Mouse (Mus musculus) CD8-positive naive resting alpha-beta T cell, adult 2 months (primary cell): ENCODE results near the gene Tas2r106.

Experiments used
- DNase-seq, 2 experiments: peaks; one replicate each; pipeline ENCODE4 v3.0.0; 2022; ENCODE audit warnings: low read depth in 2 of 2, low spot score in 2 of 2

The Tas2r106 gene

GRCm38 (mm10) chr6:131678786-131679185 lies at the start of gene Tas2r106:
Gene Tas2r106 (minus strand): TSS chr6:131678886.
- DNase-seq, result no peak

- DNase-seq, result no peak
Measured at GRCm38 (mm10) chr6:131712803-131713202, 34.1 kb upstream of the Tas2r106 start.

- DNase-seq, result no peak
Measured at GRCm38 (mm10) chr6:131689963-131690362, 11.3 kb upstream of the Tas2r106 start, which contains the start of gene Tas2r114. Gene Tas2r114 (minus strand): TSS chr6:131690063.

- DNase-seq, result no peak
Measured at GRCm38 (mm10) chr6:131687395-131687794, 8.7 kb upstream of the Tas2r106 start, which contains the start of gene Tas2r105. Gene Tas2r105 (minus strand): TSS chr6:131687495.

GRCm38 (mm10) chr6:131685644-131686043 lies 7.0 kb upstream of the Tas2r106 start, which contains the start of gene Tas2r104:
Gene Tas2r104 (minus strand): TSS chr6:131685744.
- no peak for DNase-seq

GRCm38 (mm10) chr6:131660049-131660448 lies 18.6 kb downstream of the Tas2r106 start, which contains the start of gene Tas2r107:
Gene Tas2r107 (minus strand): TSS chr6:131660149.
- DNase-seq, result no peak

- DNase-seq, result no peak
Measured at GRCm38 (mm10) chr6:131630812-131631211, 47.9 kb downstream of the Tas2r106 start, which contains the start of gene Tas2r130. Gene Tas2r130 (minus strand): TSS chr6:131630912.
